Mouse (Mus musculus) ES-E14 (cell line): ENCODE results near the gene Nanos3. TPM values are rescaled to one million over a fixed set of nuclear protein-coding genes. Genes with fewer than 3 reads are reported as not detected.
A peak's percentile ranks its signal among the peaks of the same experiment; 100 is the strongest.

Experiments used
- DNase-seq: peaks from one replicate; pipeline ENCODE4 v3.0.0-alpha.2; 2013; ENCODE audit warnings: low read depth, low spot score
- H3K27ac ChIP-seq: 2 replicates; pipeline ENCODE4 v1.5.1; 2012; ENCODE audit warnings: low read depth, mild to moderate bottlenecking, low read length, moderate library complexity, mixed read lengths; ENCODE audit not compliant: poor library complexity, insufficient read depth, severe bottlenecking
- H3K36me3 ChIP-seq: 2 replicates; pipeline ENCODE4 v1.6.1; 2012; ENCODE audit warnings: mild to moderate bottlenecking, low read length, moderate library complexity, mixed read lengths; ENCODE audit not compliant: control insufficient read depth, poor library complexity, insufficient read depth, severe bottlenecking
- H3K4me1 ChIP-seq, 2 experiments: fragments of 150-350 bp in 1 of 2; sonication (generic) in 1 of 2; 2 replicates each; pipeline ENCODE4 v1.6.1; 2012; ENCODE audit warnings: low read length in 2 of 2, mild to moderate bottlenecking in 1 of 2, mixed read lengths in 1 of 2; ENCODE audit not compliant: control insufficient read depth in 2 of 2, insufficient read depth in 2 of 2, poor library complexity in 1 of 2
- H3K4me3 ChIP-seq, 2 experiments: fragments of 150-350 bp in 1 of 2; sonication (generic) in 1 of 2; 2 replicates each; pipeline ENCODE4 v1.5.1; 2012; ENCODE audit warnings: low read length in 2 of 2, low read depth in 1 of 2, mild to moderate bottlenecking in 1 of 2, mixed read lengths in 1 of 2; ENCODE audit not compliant: insufficient read depth in 1 of 2, poor library complexity in 1 of 2, severe bottlenecking in 1 of 2
- H3K9ac ChIP-seq: 2 replicates; pipeline ENCODE4 v1.6.1; 2012; ENCODE audit warnings: low read depth, mild to moderate bottlenecking, low read length, mixed read lengths; ENCODE audit not compliant: poor library complexity, insufficient read depth, severe bottlenecking
- H3K9me3 ChIP-seq: fragments of 150-350 bp; sonication (generic); 2 replicates; pipeline ENCODE4 v1.6.1; 2012; ENCODE audit warnings: low read depth, mild to moderate bottlenecking, low read length; ENCODE audit not compliant: control insufficient read depth, insufficient read depth
- CHD2 ChIP-seq: IDR thresholded peaks from 2 replicates; pipeline ENCODE4 v1.6.1; 2014; ENCODE audit warnings: mild to moderate bottlenecking, low read depth, low read length, inconsistent platforms
- HCFC1 ChIP-seq: IDR thresholded peaks from 2 replicates; pipeline ENCODE4 v1.6.1; 2012; ENCODE audit warnings: low read length, inconsistent platforms, borderline replicate concordance; ENCODE audit not compliant: insufficient read depth
- MAFK ChIP-seq: IDR thresholded peaks from 2 replicates; pipeline ENCODE4 v1.6.1; 2014; ENCODE audit warnings: mild to moderate bottlenecking, low read depth, low read length, inconsistent platforms; ENCODE audit not compliant: insufficient read depth
- ZC3H11A ChIP-seq: IDR thresholded peaks from 2 replicates; pipeline ENCODE4 v1.6.1; 2012; ENCODE audit warnings: low read depth, mild to moderate bottlenecking, inconsistent platforms, low read length, borderline replicate concordance
- ZNF384 ChIP-seq: IDR thresholded peaks from 2 replicates; pipeline ENCODE4 v1.6.1; 2012; ENCODE audit warnings: low read depth, low read length, inconsistent platforms
- in situ Hi-C, 2 experiments: fragments of 600-800 bp; cut with MboI; formaldehyde crosslinking; loops; one replicate each; pipeline ENCODE4 v1.15.1; 2025; ENCODE audit warnings: low sequenced_read_pairs in 2 of 2, inconsistent platforms in 1 of 2; ENCODE audit not compliant: unreplicated experiment in 2 of 2
- total RNA-seq: library from RNA; depleted of rRNA; stranded (reverse); fragments of 300-350 nt; gene quantifications from 2 replicates; pipeline ENCODE4 v1.2.3, GENCODE M21; 2012

Gene Nanos3
- total RNA-seq, 1 experiment, result 7.0 TPM

- peak overlapping the region; percentile 14; the same call in 1 of the 2 replicates for H3K27ac ChIP-seq
- in situ Hi-C loops, result no loop called here
- no peaks in the 10 kb centered on the region for H3K36me3 ChIP-seq
- H3K9me3 ChIP-seq, result no peaks in the 10 kb centered on the region
- H3K9ac ChIP-seq, result peak overlapping the region; percentile 68; the same call in 1 of the 2 replicates
- peaks cover 9 to 20% of the 10 kb centered on the region in 2 experiments for H3K4me1 ChIP-seq
- TF ChIP-seq HCFC1 (no peak), ZC3H11A (no peak), CHD2 (no peak), MAFK (no peak), ZNF384 (no peak)
- H3K4me3 ChIP-seq, result peak overlapping the region in 1 of 2 experiments; percentile 15; a peak in 2 of 4 replicates
- DNase-seq, result no peak
Observed at GRCm38 (mm10) chr8:84188671-84189070, 3.7 kb upstream of the Nanos3 start.

GRCm38 (mm10) chr8:84187065-84187755 lies 2.2 kb upstream of the Nanos3 start:
- TF ChIP-seq ZC3H11A (peak; percentile 18; the same call in 1 of the 2 replicates), ZNF384 (no peak)
- Histone ChIP-seq H3K4me1 (peaks cover 9 to 20% of the 10 kb centered on the region in 2 experiments), H3K9ac (peak overlapping the region; percentile 86), H3K4me3 (peak overlapping the region; percentile 14 to 66), H3K36me3 (no peaks in the 10 kb centered on the region), H3K27ac (peak overlapping the region; percentile 99), H3K9me3 (no peaks in the 10 kb centered on the region)
- DNase-seq, result peak; percentile 84
- in situ Hi-C loops, result no loop called here

DNA sequence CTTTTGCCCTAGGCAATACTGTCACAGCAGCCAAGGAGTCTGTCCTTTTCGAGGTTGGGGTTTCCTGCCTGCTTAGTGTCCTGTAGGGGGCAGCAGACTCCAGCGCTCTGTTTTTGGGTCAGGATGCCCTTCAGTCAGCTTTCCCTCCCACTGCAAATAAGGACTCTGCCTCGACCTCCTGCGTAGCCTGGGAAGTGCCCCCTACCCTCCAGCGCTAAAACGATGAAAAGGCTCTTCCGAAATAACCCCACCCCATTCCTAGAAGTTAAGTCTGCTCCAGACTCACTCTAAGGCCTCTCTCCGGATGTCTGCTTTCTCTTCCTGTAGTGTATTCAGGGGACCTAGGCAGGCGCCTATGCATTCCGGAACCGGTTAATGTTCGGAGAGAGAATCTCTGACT lies 1.5 kb upstream of the Nanos3 start:
- in situ Hi-C loops, result no loop called here

DNA sequence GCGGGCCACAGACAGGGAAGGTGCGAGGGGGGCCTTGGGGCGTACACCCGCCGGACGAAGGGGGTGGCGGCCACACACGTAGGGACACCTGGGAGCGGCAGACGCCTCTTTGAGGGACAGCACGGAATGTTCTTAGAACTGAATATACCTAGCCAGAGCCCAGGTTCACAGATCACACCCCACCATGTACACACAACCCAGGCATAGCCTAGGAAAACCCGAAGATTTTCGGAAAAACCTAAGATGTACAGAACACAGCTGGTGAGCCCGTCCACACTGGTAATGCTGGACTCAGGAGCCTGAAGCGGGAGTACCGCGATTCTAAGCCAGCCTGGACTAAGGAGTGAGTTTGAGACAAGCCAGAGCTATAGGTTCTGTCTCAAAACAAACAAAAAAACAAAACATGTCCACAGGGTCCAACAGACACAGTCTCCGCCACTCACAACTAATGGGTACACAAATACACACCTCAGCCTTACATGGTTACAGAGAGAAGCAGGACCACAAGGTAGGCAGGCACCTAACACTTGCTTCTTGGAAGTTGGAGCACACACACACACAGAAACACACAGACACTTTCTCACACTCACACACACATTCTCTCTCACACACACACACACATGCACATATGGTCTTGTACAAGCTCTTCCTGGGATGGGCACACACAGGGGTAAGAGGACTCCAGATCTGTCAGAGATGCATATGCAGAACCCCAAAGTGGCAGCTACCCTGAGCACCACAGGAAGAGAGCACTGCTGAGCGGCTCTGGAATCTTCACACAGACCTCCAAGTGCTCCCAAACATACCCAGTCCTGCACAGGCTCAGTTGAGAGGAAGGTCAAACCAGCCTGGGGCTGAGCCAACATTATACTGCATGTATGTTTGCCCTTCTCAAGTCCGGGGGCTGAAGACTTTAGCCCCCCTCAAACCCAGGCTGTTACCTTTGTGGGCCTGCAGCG lies 653 bp downstream of the Nanos3 start:
- peak overlapping the region; percentile 65 to 86 for H3K4me3 ChIP-seq
- peaks cover 14 to 28% of the 10 kb centered on the region in 2 experiments for H3K4me1 ChIP-seq
- peak overlapping the region; percentile 50; the same call in 1 of the 2 replicates for H3K27ac ChIP-seq
- H3K9ac ChIP-seq, result peak overlapping the region; percentile 88
- no peak for DNase-seq
- H3K9me3 ChIP-seq, result no peaks in the 10 kb centered on the region
- no peaks in the 10 kb centered on the region for H3K36me3 ChIP-seq
- TF ChIP-seq ZC3H11A (no peak), MAFK (no peak)
- in situ Hi-C loops, result no loop called here

More for the DNA sequence above, 1.5 kb upstream of the Nanos3 start:
- peak overlapping the region; percentile 86; the same call in 1 of the 2 replicates for H3K9ac ChIP-seq
- peak overlapping the region; percentile 14 to 66 for H3K4me3 ChIP-seq
- TF ChIP-seq ZC3H11A, result peak; percentile 40; the same call in 1 of the 2 replicates
- no peak for TF ChIP-seq CHD2
- DNase-seq, result peak; percentile 97
- peak overlapping the region; percentile 99 for H3K27ac ChIP-seq
- no peaks in the 10 kb centered on the region for H3K9me3 ChIP-seq
- no peaks in the 10 kb centered on the region for H3K36me3 ChIP-seq
- H3K4me1 ChIP-seq, result peaks cover 9 to 17% of the 10 kb centered on the region in 2 experiments
